Mouse (Mus musculus) lung, postnatal 4 days (tissue): ENCODE measurements around the gene Wnt9a.

ENCODE experiments used
- DNase-seq, 2 experiments: peaks; one replicate each; pipeline ENCODE4 v3.0.0; 2021

Gene Wnt9a

GRCm38 (mm10) chr11:59305008-59305820 lies 1.5 kb upstream of the Wnt9a start:
- no peak for DNase-seq

GRCm38 (mm10) chr11:59305821-59306215 lies 910 bp upstream of the Wnt9a start:
- no peak for DNase-seq

GRCm38 (mm10) chr11:59307422-59308163 lies 865 bp downstream of the Wnt9a start:
- peak; percentile 85 to 89 for DNase-seq

- no peak for DNase-seq
Measured at GRCm38 (mm10) chr11:59308164-59308542, 1.4 kb downstream of the Wnt9a start.

- no peak for DNase-seq
Measured at GRCm38 (mm10) chr11:59308625-59309024, 1.9 kb downstream of the Wnt9a start.

- peak; percentile 54 to 77 for DNase-seq
Measured at GRCm38 (mm10) chr11:59309106-59309805, 2.5 kb downstream of the Wnt9a start.

- DNase-seq: no peak
Measured at GRCm38 (mm10) chr11:59309976-59310375, 3.2 kb downstream of the Wnt9a start.

GRCm38 (mm10) chr11:59312060-59312459 lies 5.3 kb downstream of the Wnt9a start:
- DNase-seq: no peak

GRCm38 (mm10) chr11:59312501-59312900 lies 5.8 kb downstream of the Wnt9a start:
- no peak for DNase-seq

GRCm38 (mm10) chr11:59313029-59313811 lies 6.5 kb downstream of the Wnt9a start:
- DNase-seq: no peak

- DNase-seq: peak in 1 of 2 experiments; percentile 55
Measured at GRCm38 (mm10) chr11:59313944-59314343, 7.2 kb downstream of the Wnt9a start.

GRCm38 (mm10) chr11:59316517-59316916 lies 9.8 kb downstream of the Wnt9a start:
- no peak for DNase-seq

- DNase-seq: peak in 1 of 2 experiments; percentile 18
Measured at GRCm38 (mm10) chr11:59322988-59323387, 16.3 kb downstream of the Wnt9a start.

GRCm38 (mm10) chr11:59324777-59325176 lies 18.0 kb downstream of the Wnt9a start:
- DNase-seq: peak; percentile 50 to 76

- peak in 1 of 2 experiments; percentile 34 for DNase-seq
Measured at GRCm38 (mm10) chr11:59327625-59328024, 20.9 kb downstream of the Wnt9a start.

GRCm38 (mm10) chr11:59329616-59330015 lies 22.9 kb downstream of the Wnt9a start:
- DNase-seq: no peak

- peak; percentile 73 to 81 for DNase-seq
Measured at GRCm38 (mm10) chr11:59330560-59330959, 23.8 kb downstream of the Wnt9a start.

GRCm38 (mm10) chr11:59331167-59331869 lies 24.6 kb downstream of the Wnt9a start:
- DNase-seq: no peak

GRCm38 (mm10) chr11:59332938-59333337 lies 26.2 kb downstream of the Wnt9a start:
- DNase-seq: no peak

- no peak for DNase-seq
Measured at GRCm38 (mm10) chr11:59335150-59335549, 28.4 kb downstream of the Wnt9a start.

GRCm38 (mm10) chr11:59335942-59336341 lies 29.2 kb downstream of the Wnt9a start:
- no peak for DNase-seq

GRCm38 (mm10) chr11:59336381-59336780 lies 29.7 kb downstream of the Wnt9a start:
- DNase-seq: peak; percentile 57 to 74
